8 mouse cellular contexts compared by ENCODE assay signal in the genomic region with DNA sequence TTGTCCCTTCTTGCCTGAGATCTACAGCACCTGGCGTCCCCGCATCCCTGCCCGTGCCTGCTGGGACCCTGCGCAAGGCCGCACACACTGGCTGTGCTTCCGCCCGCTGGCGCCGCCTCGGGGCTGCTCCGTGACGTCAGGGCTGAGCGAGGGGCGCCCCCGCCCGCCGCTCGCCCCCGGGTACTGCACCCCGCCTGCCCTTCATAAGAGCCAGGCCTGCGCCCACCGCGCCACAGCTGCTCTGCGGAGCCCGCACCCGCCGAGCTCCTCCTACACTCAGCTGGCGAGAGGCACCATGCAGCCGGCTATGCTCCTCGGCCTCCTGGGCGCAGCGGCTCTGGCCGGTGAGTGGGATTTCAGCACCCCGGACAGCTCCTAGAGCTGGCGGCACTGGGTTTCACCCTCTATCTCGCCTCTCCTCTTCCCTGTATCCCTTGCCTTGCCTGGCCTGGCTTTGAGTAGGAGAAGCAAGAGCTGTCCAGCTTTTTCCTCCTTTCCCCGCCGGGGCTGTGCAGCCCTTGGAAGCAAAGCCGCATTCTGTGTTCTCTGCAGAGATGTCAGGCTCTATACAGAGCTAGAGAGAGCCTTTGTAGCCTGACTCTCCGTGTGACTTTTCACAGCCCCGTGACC. TPM values are rescaled to one million over a fixed set of nuclear protein-coding genes. Genes with fewer than 3 reads are reported as not detected.
DNase-seq lines count a peak whose midpoint lies in the region; ATAC-seq and TF ChIP-seq lines count a peak whose summit lies in the region.

No protein-coding gene starts in this region.

- H3K4me3 ChIP-seq in forebrain, embryonic 12.5 days (replicated peaks), result peak overlapping the region; percentile 48
- H3K4me3 ChIP-seq in heart, embryonic 16.5 days (ENCODE audit: low read length), result peak overlapping the region; percentile 48
- peak overlapping the region in 1 of 2 experiments; percentile 17; a peak in 2 of 4 replicates for H3K4me3 ChIP-seq in liver, embryonic 14.5 days (ENCODE audit: insufficient read depth in 1 of 2, low read depth in 2 of 2, low read length in 2 of 2)
- H3K4me3 ChIP-seq in neural tube, embryonic 13.5 days, result peak overlapping the region; percentile 56

- TF ChIP-seq CTCF in brain, embryonic 14.5 days (IDR thresholded peaks at IDR 0.05; ENCODE audit: borderline replicate concordance, extremely low read depth, insufficient read depth, insufficient read length), result no peak
- TF ChIP-seq CTCF in liver, embryonic 14.5 days (IDR thresholded peaks at IDR 0.05; ENCODE audit: low read depth), result no peak

- DNase-seq in B cell, adult 2 months, result peak; percentile 67 to 73
- DNase-seq in brain, embryonic 14.5 days (ENCODE audit: low read depth), result peak; percentile 94
- DNase-seq in kidney, postnatal 36 days, result peak; percentile 86 to 95
- peak; percentile 28 to 38 (median 37) for DNase-seq in liver, embryonic 14.5 days (ENCODE audit: low read depth in 3 of 3, low spot score in 3 of 3)
- DNase-seq in testis, postnatal 10 days (ENCODE audit: low spot score), result peak; percentile 96

- TF ChIP-seq POLR2A in brain, embryonic 14.5 days (IDR thresholded peaks at IDR 0.05; ENCODE audit: borderline replicate concordance, extremely low read depth, insufficient read depth, insufficient read length, poor library complexity, severe bottlenecking), result peak; percentile 53

- no peaks in the 10 kb centered on the region for H3K9me3 ChIP-seq in forebrain, embryonic 12.5 days
- H3K9me3 ChIP-seq in heart, embryonic 16.5 days (replicated peaks; ENCODE audit: control insufficient read depth, low read length), result no peaks in the 10 kb centered on the region
- H3K9me3 ChIP-seq in liver, embryonic 14.5 days (ENCODE audit: control insufficient read depth, low read length), result no peaks in the 10 kb centered on the region
- H3K9me3 ChIP-seq in neural tube, embryonic 13.5 days, result no peaks in the 10 kb centered on the region

- H3K36me3 ChIP-seq in forebrain, embryonic 12.5 days (replicated peaks), result no peaks in the 10 kb centered on the region
- no peaks in the 10 kb centered on the region for H3K36me3 ChIP-seq in heart, embryonic 16.5 days (ENCODE audit: control insufficient read depth, insufficient read depth)
- no peaks in the 10 kb centered on the region for H3K36me3 ChIP-seq in liver, embryonic 14.5 days (replicated peaks; ENCODE audit: control insufficient read depth, insufficient read depth, low read depth)
- no peaks in the 10 kb centered on the region for H3K36me3 ChIP-seq in neural tube, embryonic 13.5 days

- H3K9ac ChIP-seq in forebrain, embryonic 12.5 days, result peak overlapping the region; percentile 39
- H3K9ac ChIP-seq in heart, embryonic 16.5 days (ENCODE audit: low read length), result no peak overlapping the region
- H3K9ac ChIP-seq in liver, embryonic 14.5 days (replicated peaks), result no peak overlapping the region
- peak overlapping the region; percentile 84 for H3K9ac ChIP-seq in neural tube, embryonic 13.5 days

- TF ChIP-seq EP300 in liver, embryonic 14.5 days (IDR thresholded peaks at IDR 0.05; ENCODE audit: low read depth), result no peak

- peak; percentile 98 for ATAC-seq in forebrain, embryonic 12.5 days (ENCODE audit: low FRiP score)
- peak; percentile 99 for ATAC-seq in heart, embryonic 16.5 days (replicated peaks; ENCODE audit: extremely low read depth, insufficient read depth, low FRiP score)
- peak; percentile 31; the same call in 1 of the 2 replicates for ATAC-seq in liver, embryonic 14.5 days (ENCODE audit: insufficient read depth)
- ATAC-seq in neural tube, embryonic 13.5 days (ENCODE audit: low read depth), result peak; percentile 98

- peak overlapping the region; percentile 66 for H3K4me2 ChIP-seq in forebrain, embryonic 12.5 days
- H3K4me2 ChIP-seq in heart, embryonic 16.5 days (ENCODE audit: low read depth, low read length), result peak overlapping the region; percentile 82
- peak overlapping the region; percentile 47 for H3K4me2 ChIP-seq in liver, embryonic 14.5 days (ENCODE audit: low read depth)
- peak overlapping the region; percentile 63 for H3K4me2 ChIP-seq in neural tube, embryonic 13.5 days

- peaks cover 12% of the 10 kb centered on the region for H3K4me1 ChIP-seq in forebrain, embryonic 12.5 days
- H3K4me1 ChIP-seq in heart, embryonic 16.5 days (ENCODE audit: control insufficient read depth, insufficient read depth, low read length), result peaks cover 5% of the 10 kb centered on the region
- H3K4me1 ChIP-seq in liver, embryonic 14.5 days (replicated peaks; ENCODE audit: control insufficient read depth in 2 of 2, insufficient read depth in 2 of 2, low read length in 1 of 2), result no peaks in the 10 kb centered on the region
- H3K4me1 ChIP-seq in neural tube, embryonic 13.5 days (replicated peaks), result peaks cover 13% of the 10 kb centered on the region; the same call in 1 of the 2 replicates

- peak overlapping the region; percentile 81 for H3K27ac ChIP-seq in forebrain, embryonic 12.5 days
- no peak overlapping the region for H3K27ac ChIP-seq in heart, embryonic 16.5 days (ENCODE audit: low read length)
- no peak overlapping the region for H3K27ac ChIP-seq in liver, embryonic 14.5 days
- H3K27ac ChIP-seq in neural tube, embryonic 13.5 days (replicated peaks), result peak overlapping the region; percentile 96

- H3K27me3 ChIP-seq in forebrain, embryonic 12.5 days, result peaks cover 4% of the 10 kb centered on the region; the same call in 1 of the 2 replicates
- H3K27me3 ChIP-seq in heart, embryonic 16.5 days (ENCODE audit: control insufficient read depth, insufficient read depth, low read length), result peaks cover 7% of the 10 kb centered on the region
- H3K27me3 ChIP-seq in liver, embryonic 14.5 days (ENCODE audit: control insufficient read depth, insufficient read depth, low read length), result peaks cover 11% of the 10 kb centered on the region
- H3K27me3 ChIP-seq in neural tube, embryonic 13.5 days, result no peaks in the 10 kb centered on the region

- under 1% methylated on average over 38 of the region's 41 CpGs for WGBS in forebrain, embryonic 12.5 days
- under 1% methylated on average over 41 of the region's 41 CpGs for WGBS in heart, embryonic 16.5 days
- 2% methylated on average over 40 of the region's 41 CpGs for WGBS in liver, embryonic 14.5 days (ENCODE audit: insufficient replicate concordance)
- under 1% methylated on average over 41 of the region's 41 CpGs for WGBS in neural tube, embryonic 13.5 days

RNA-seq across cellular contexts. Expression of a gene that starts 0.5 kb away (rescaled TPM):
- 18.2 and 44.1 TPM in 2 replicates for polyA plus RNA-seq in brain, embryonic 14.5 days (2012; rRNA removed)
- 18.5 and 19.4 TPM in 2 replicates for polyA plus RNA-seq in forebrain, embryonic 12.5 days (2016; fragmentation: Nextera tagmentation; extraction: Ambion mirVana)
- 0.22 and 0.45 TPM in 2 replicates for polyA plus RNA-seq in heart, embryonic 16.5 days (2015; fragmentation: Nextera tagmentation; extraction: Ambion mirVana)
- polyA plus RNA-seq in liver, embryonic 14.5 days (2012; rRNA removed), result 0.04 and 0.09 TPM in 2 replicates
- polyA plus RNA-seq in liver, embryonic 14.5 days (2014; fragmentation: Nextera tagmentation; extraction: Ambion mirVana), result 0.09 TPM in 1 of 2 replicates, not detected in the other
- 54.9 and 57.5 TPM in 2 replicates for polyA plus RNA-seq in neural tube, embryonic 13.5 days (2015; fragmentation: Nextera tagmentation; extraction: Ambion mirVana)

RNA-seq across cellular contexts. Expression of a gene that starts 34.3 kb away (rescaled TPM):
- 25.7 and 25.8 TPM in 2 replicates for polyA plus RNA-seq in brain, embryonic 14.5 days (2012; rRNA removed)
- polyA plus RNA-seq in forebrain, embryonic 12.5 days (2016; fragmentation: Nextera tagmentation; extraction: Ambion mirVana), result 38.0 and 38.2 TPM in 2 replicates
- polyA plus RNA-seq in heart, embryonic 16.5 days (2015; fragmentation: Nextera tagmentation; extraction: Ambion mirVana), result 15.1 and 16.1 TPM in 2 replicates
- polyA plus RNA-seq in liver, embryonic 14.5 days (2012; rRNA removed), result 5.4 and 8.3 TPM in 2 replicates
- polyA plus RNA-seq in liver, embryonic 14.5 days (2014; fragmentation: Nextera tagmentation; extraction: Ambion mirVana), result 14.1 and 18.5 TPM in 2 replicates
- 19.4 and 25.0 TPM in 2 replicates for polyA plus RNA-seq in neural tube, embryonic 13.5 days (2015; fragmentation: Nextera tagmentation; extraction: Ambion mirVana)

RNA-seq across cellular contexts. Expression of a gene that starts 34.4 kb away (rescaled TPM):
- polyA plus RNA-seq in brain, embryonic 14.5 days (2012; rRNA removed), result 4.3 and 6.5 TPM in 2 replicates
- polyA plus RNA-seq in forebrain, embryonic 12.5 days (2016; fragmentation: Nextera tagmentation; extraction: Ambion mirVana), result 20.7 and 23.5 TPM in 2 replicates
- 8.7 and 10.0 TPM in 2 replicates for polyA plus RNA-seq in heart, embryonic 16.5 days (2015; fragmentation: Nextera tagmentation; extraction: Ambion mirVana)
- 2.8 and 4.5 TPM in 2 replicates for polyA plus RNA-seq in liver, embryonic 14.5 days (2012; rRNA removed)
- polyA plus RNA-seq in liver, embryonic 14.5 days (2014; fragmentation: Nextera tagmentation; extraction: Ambion mirVana), result 6.9 and 7.5 TPM in 2 replicates
- polyA plus RNA-seq in neural tube, embryonic 13.5 days (2015; fragmentation: Nextera tagmentation; extraction: Ambion mirVana), result 5.2 and 7.0 TPM in 2 replicates

Comparison
In these comparisons a context has a peak if more than half of its experiments do, and no peak if none do; other contexts are left out.
1. DNase-seq: peak in every context shown above with its lines; median percentile 96 in testis, postnatal 10 days; 94 in brain, embryonic 14.5 days; 90 in kidney, postnatal 36 days; 70 in B cell, adult 2 months; 37 in liver, embryonic 14.5 days.
2. ATAC-seq: peak in every context shown above with its lines; median percentile 99 in heart, embryonic 16.5 days; 98 in forebrain, embryonic 12.5 days; 98 in neural tube, embryonic 13.5 days; 31 in liver, embryonic 14.5 days.
3. H3K27ac ChIP-seq: peak in forebrain, embryonic 12.5 days (single experiment) and neural tube, embryonic 13.5 days (single experiment); none in heart, embryonic 16.5 days (single experiment) and liver, embryonic 14.5 days (single experiment).
4. H3K9ac ChIP-seq: peak in forebrain, embryonic 12.5 days (single experiment) and neural tube, embryonic 13.5 days (single experiment); none in heart, embryonic 16.5 days (single experiment) and liver, embryonic 14.5 days (single experiment).
5. RNA of a gene that starts 0.5 kb away (polyA plus RNA-seq): 54.9 to 57.5 TPM in neural tube, embryonic 13.5 days, 18.2 to 44.1 TPM in brain, embryonic 14.5 days and 18.5 to 19.4 TPM in forebrain, embryonic 12.5 days; 0.22 to 0.45 TPM in heart, embryonic 16.5 days and 0.04 to 0.09 TPM in liver, embryonic 14.5 days; every median in the first group is over 10 times any median in the second.
6. Peak in every context shown above with its lines, with median percentiles within 50 percentile points of each other: H3K4me2 ChIP-seq.